Mouse (Mus musculus): Measurements from ENCODE around the gene Cldn2.
"Not testable (repeated sequence)": the region's sequence is repeated elsewhere in the genome, so short reads cannot be mapped to it uniquely, and the experiment has no call there.

Cldn2 gene

GRCm38 (mm10) chrX:139800406-139800878 lies at the start of gene Cldn2:
TSS of gene Cldn2 (plus strand) at chrX:139800828.
- DNase-seq = no peak

- peak; percentile 65 for DNase-seq
Measured at GRCm38 (mm10) chrX:139751855-139752254, 48.8 kb upstream of the Cldn2 start.

- DNase-seq = not testable (repeated sequence)
Measured at GRCm38 (mm10) chrX:139758634-139759033, 42.0 kb upstream of the Cldn2 start.

- peak; percentile 40 for DNase-seq
Measured at GRCm38 (mm10) chrX:139762546-139762945, 38.1 kb upstream of the Cldn2 start.

DNA sequence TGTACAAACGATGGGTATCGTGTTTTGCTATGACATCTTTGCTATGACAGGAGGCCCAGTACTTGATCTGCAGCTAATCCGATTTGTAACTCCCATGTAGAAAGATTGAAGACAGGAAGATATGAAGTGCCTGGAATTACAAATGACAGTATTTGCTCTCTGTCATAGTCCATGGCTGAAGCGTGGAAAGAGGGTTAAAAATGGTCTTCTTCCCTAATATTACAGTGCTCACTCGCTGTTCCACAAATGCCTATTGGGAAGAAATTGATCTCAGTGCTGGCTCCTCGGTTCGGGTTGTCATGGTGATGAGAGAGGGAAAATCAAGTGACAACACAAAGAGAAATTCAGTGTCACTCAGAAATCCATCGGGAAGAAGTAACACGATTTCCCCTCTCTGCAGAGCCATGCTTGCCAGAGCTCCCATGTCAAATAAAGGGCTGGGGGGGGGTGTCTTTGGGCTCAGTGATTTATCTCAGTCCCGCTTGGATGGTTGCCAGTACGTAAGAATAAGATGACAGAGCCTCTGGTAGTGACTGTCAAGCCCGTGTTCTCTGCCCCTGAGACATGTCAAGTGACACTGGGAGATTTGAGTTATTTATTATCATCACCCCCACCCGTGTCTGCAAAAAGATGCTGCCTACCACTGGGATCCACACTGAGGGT lies 30.5 kb upstream of the Cldn2 start:
- no peak for DNase-seq

DNA sequence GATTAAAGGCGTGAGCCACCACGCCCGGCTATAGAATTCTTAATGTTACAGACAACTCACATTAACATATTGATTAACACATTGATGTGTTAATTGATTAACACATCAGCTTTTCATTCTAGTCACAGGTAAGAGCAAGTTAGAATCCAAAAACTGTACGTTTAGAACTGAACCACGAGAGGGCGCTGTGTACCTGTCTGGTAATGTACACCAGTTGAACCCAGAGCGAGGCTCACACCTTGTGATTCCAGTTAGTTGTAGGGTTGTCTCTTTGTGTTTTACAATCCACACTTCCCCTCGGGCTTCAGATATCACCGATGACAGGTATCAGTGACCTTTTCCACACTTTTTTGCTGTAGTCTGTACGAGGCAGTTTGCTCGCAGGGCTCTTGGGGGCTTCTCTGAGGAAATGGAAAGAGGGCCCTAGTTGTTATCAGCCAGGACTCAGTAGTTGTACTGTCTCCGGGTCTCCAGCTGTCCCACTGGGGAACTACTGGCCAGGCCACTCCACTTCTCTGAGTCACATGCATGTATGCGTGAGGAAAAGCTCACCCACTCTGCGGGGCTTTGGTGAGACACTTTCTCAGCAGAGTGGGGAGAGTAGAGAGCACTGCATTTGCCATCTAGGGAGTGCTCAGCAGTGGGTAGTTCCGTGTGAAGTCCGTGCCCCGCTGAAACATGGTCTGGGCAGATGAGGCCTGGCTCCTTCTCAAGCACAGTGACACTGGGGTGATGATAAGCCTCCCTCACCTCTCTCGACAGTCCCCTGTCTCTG lies 26.1 kb upstream of the Cldn2 start:
- DNase-seq = peak; percentile 75

DNA sequence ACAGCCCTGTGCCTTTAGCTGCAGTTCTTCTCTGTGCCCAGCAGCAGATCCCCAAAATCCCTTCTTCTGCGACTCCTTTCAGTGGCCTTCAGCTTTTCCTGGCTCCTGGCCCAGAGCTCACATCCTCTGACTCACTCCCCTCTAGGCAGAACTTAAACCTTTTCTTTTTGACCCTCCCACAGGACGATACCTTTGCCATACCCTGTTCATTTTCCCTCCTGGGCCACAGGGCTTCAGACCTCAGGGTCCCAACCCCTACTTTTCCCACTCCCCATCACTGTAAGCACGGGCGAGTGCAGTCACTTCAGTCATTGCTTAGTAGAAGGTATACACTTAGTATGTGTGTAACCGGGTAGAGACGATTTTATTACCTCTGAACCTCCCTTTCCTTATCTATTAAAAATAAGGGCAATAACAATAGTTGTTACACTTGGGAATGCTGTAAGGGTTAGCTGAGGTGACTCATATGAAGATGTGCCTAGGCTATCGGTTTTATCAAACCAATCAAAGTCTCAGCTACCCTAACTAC lies 25.5 kb upstream of the Cldn2 start:
- no peak for DNase-seq

GRCm38 (mm10) chrX:139777357-139777756 lies 23.3 kb upstream of the Cldn2 start:
- no peak for DNase-seq

DNA sequence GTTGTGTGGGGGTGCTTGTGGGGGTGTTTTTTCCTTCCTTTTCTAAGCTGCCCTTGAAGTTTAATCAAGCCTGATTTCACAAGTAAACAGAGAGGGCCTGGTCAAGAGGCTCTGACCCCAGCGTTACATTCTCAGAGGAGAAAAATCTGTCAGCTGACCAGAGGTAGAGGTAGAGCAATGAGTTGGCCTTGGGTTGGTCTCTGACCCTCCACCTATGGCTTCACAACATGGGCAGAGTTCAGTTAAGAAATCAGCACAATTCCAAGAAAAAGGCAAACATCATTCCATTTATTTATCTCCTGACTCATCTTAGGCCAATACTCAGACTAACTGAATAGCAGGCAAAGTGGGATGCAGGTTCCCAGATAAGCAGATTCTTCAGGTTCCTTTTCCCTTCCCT lies 21.7 kb upstream of the Cldn2 start:
- no peak for DNase-seq

- DNase-seq = no peak
Measured at GRCm38 (mm10) chrX:139779401-139779800, 21.2 kb upstream of the Cldn2 start.

DNA sequence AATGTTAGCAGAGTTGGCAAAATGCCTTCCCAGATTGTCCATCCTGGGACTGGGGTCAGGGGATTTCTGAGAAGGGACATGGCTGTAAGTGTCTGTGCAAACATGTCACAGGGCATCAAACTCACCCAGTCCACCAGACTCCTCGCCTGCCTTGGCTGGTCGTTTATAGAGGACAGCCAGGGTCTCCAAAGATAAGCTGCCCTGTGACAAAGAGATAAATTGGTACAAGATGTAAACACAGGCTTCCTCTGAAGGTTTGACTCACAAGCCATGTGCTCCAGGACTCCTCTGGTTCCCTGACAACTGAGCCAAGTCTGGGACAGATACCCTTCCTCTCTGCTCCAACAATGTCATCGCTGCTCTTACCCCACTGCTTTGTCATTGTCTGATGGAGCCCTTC lies 19.6 kb upstream of the Cldn2 start:
- peak; percentile 23 for DNase-seq

DNA sequence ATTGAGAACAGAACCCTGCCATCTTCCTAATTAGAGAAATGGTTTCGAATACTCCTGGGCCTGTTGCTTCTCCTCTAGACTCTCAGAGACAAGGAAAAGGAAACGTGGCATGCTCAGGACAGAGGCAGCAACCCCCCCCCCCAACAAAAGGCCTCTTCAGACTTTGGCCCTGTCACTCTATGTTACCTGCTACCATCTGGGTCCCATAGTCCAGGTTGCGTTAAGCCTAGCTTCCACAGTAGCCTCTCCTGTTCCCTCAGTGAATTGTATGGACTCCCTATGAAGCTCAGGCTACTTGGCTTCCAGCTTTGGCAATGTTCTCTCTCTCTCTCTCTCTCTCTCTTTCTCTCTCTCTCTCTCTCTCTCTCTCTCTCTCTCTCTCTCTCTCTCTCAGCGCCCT lies 19.1 kb upstream of the Cldn2 start:
- DNase-seq = no peak

GRCm38 (mm10) chrX:139782278-139783044 lies 18.2 kb upstream of the Cldn2 start, which contains the start of gene Ripply1:
TSS of gene Ripply1 (minus strand) at chrX:139782353.
- DNase-seq = no peak

GRCm38 (mm10) chrX:139783045-139783422 lies 17.6 kb upstream of the Cldn2 start:
- DNase-seq = no peak

GRCm38 (mm10) chrX:139785764-139786163 lies 14.9 kb upstream of the Cldn2 start:
- DNase-seq = no peak

- no peak for DNase-seq
Measured at GRCm38 (mm10) chrX:139794072-139794845, 6.4 kb upstream of the Cldn2 start.

- DNase-seq = no peak
Measured at GRCm38 (mm10) chrX:139796037-139796436, 4.6 kb upstream of the Cldn2 start.

- no peak for DNase-seq
Measured at GRCm38 (mm10) chrX:139797875-139798274, 2.8 kb upstream of the Cldn2 start.

DNA sequence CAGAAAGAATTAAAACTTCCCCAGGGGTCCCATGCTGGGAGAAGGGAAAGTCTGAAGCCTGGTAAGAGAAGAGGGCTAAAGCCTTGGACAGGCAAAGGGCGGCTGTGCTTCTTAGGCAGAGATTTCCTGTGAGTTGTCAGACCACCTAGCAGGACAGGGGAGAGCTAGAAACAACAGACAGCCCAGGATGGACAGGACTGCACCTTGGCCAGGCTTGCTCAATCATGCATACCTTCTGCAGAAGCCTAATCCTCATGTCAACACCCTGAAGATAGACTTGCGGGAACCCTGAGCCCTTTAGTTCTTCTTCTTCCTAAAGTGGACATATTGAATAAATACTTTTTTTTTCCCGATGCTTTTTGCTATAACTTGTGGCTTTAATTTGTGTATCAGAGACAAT lies 675 bp upstream of the Cldn2 start:
- no peak for DNase-seq

DNA sequence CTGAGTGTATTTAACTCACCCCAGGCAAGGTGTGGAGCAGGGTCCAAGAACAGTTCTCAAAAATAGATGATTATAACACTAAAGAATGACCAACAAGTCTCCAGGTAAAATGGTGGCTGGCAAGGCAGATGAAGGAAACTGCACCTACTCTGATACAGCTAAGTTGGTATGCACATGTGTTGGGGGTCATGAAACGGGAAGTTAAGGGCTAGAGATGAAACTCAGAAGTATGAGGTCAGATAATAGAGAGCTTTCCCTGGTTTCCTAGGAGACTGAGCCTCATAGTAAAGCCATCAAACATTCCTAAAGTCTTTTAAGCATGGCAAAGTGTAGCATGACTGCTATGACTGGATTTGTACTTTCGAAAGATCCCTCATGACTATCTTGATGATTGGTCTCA lies 2.4 kb downstream of the Cldn2 start:
- DNase-seq = no peak

GRCm38 (mm10) chrX:139805918-139806317 lies 5.3 kb downstream of the Cldn2 start:
- DNase-seq = no peak

- DNase-seq = no peak
Measured at GRCm38 (mm10) chrX:139807391-139807790, 6.8 kb downstream of the Cldn2 start.
